Mouse (Mus musculus): ENCODE measurements around the gene Lrrc58. TPM values are rescaled to one million over a fixed set of nuclear protein-coding genes. Genes with fewer than 3 reads are reported as not detected.

Gene Lrrc58
- polyA plus RNA-seq, 1 experiment from 2014 or later, result 52.4 TPM

Other genes with a start within 250 kb of the Lrrc58 start
- 58.4 and 71.7 TPM in 2 replicates for gene Ndufb4, start 213.9 kb upstream of the Lrrc58 start, polyA plus RNA-seq (2015; fragmentation: Nextera tagmentation; extraction: Ambion mirVana)
- gene Fstl1, start 91.5 kb upstream of the Lrrc58 start, polyA plus RNA-seq (2015; fragmentation: Nextera tagmentation; extraction: Ambion mirVana), result 232 and 269 TPM in 2 replicates
- gene Gm36028, start 7.2 kb upstream of the Lrrc58 start, polyA plus RNA-seq (2015; fragmentation: Nextera tagmentation; extraction: Ambion mirVana), result 0.80 and 1.8 TPM in 2 replicates
- gene Gpr156, start 48.1 kb downstream of the Lrrc58 start, polyA plus RNA-seq (2015; fragmentation: Nextera tagmentation; extraction: Ambion mirVana), result 0.11 and 0.23 TPM in 2 replicates
- 45.6 and 48.4 TPM in 2 replicates for gene Gsk3b, start 220.6 kb downstream of the Lrrc58 start, polyA plus RNA-seq (2015; fragmentation: Nextera tagmentation; extraction: Ambion mirVana)